28 mouse cellular contexts compared by ENCODE assay signal in the genomic region with DNA sequence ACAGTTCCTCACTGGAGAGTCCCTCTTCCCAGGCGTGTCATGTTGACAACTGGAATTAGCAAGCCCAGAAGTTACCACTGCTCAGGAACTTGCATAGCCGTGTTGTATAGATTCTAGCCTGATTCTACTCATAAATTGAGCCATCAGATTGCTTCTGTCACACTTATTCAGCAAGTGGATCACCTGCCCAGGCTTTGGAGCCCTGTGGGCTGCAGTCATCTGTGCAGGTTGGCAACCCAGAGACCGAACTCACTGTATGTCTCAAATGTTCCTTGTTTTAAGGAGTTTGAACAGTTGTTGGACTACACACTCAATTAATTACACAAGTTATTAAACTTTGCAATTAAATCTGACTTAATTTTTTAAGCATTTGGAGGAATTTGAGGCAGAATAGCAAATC.
DNase-seq lines count a peak whose midpoint lies in the region; ATAC-seq and TF ChIP-seq lines count a peak whose summit lies in the region.
"Had no signal": no experiment of that assay in that cellular context is flagged by ENCODE, and none has a peak within 500 bp of the region (broad histone marks: within the 10 kb centered on the region; RNA-seq: fewer than 3 reads in every experiment).

No protein-coding gene starts in this region.

- no peaks in the 10 kb centered on the region for H3K36me3 ChIP-seq in kidney, adult 2 months (ENCODE audit: control insufficient read depth, insufficient read depth, low read length)
- no peaks in the 10 kb centered on the region for H3K36me3 ChIP-seq in kidney, embryonic 14.5 days (ENCODE audit: control insufficient read depth, insufficient read depth, low read length)
- H3K36me3 ChIP-seq: embryonic facial prominence, embryonic 10.5 days; embryonic facial prominence, embryonic 13.5 days; heart, embryonic 12.5 days; heart, embryonic 15.5 days had no signal

- 68% methylated on average over 3 of the region's 3 CpGs for WGBS in kidney, adult 2 months
- 82% methylated on average over 3 of the region's 3 CpGs for WGBS in kidney, embryonic 14.5 days

- no peak for TF ChIP-seq CTCF in kidney, adult 2 months (conservative IDR thresholded peaks at IDR 0.05; ENCODE audit: insufficient read depth, insufficient read length, low read depth, low read length)

- ATAC-seq in cerebellum, adult (ENCODE audit: insufficient number of reproducible peaks, low FRiP score, low TSS enrichment): no peak
- ATAC-seq in kidney, embryonic 14.5 days (ENCODE audit: low FRiP score, low TSS enrichment): no peak
- ATAC-seq: activated CD4-positive, CD25-positive, alpha-beta regulatory T cell, adult 4 months; forebrain, embryonic 13.5 days; forebrain, postnatal 0 days; hindbrain, postnatal 0 days; inflammation-experienced regulatory T-cells, adult 6 months; intestine, embryonic 16.5 days had no signal

- no peak for TF ChIP-seq POLR2A in kidney, adult 2 months (IDR thresholded peaks at IDR 0.05; ENCODE audit: low read depth, low read length)

- no peaks in the 10 kb centered on the region for H3K9me3 ChIP-seq in kidney, embryonic 14.5 days (ENCODE audit: control insufficient read depth, low read length)
- H3K9me3 ChIP-seq: embryonic facial prominence, embryonic 10.5 days; embryonic facial prominence, embryonic 13.5 days; forebrain, embryonic 13.5 days; heart, embryonic 12.5 days; heart, embryonic 15.5 days had no signal

- H3K27ac ChIP-seq in kidney, adult 2 months (ENCODE audit: insufficient read depth, low read depth, low read length): peak overlapping the region; percentile 87
- no peak overlapping the region for H3K27ac ChIP-seq in kidney, embryonic 14.5 days (ENCODE audit: low read depth, low read length)
- H3K27ac ChIP-seq: embryonic facial prominence, embryonic 10.5 days; embryonic facial prominence, embryonic 13.5 days; forebrain, embryonic 13.5 days; heart, embryonic 15.5 days; hindbrain, embryonic 14.5 days; hindbrain, postnatal 0 days had no signal

- H3K4me2 ChIP-seq in kidney, embryonic 14.5 days (replicated peaks; ENCODE audit: low read depth, low read length): no peak overlapping the region
- H3K4me2 ChIP-seq: embryonic facial prominence, embryonic 13.5 days; forebrain, embryonic 13.5 days; heart, embryonic 12.5 days; heart, embryonic 15.5 days; hindbrain, embryonic 14.5 days had no signal

- no peak overlapping the region for H3K9ac ChIP-seq in kidney, embryonic 14.5 days (ENCODE audit: low read depth, low read length)
- H3K9ac ChIP-seq: embryonic facial prominence, embryonic 13.5 days; forebrain, embryonic 13.5 days; forebrain, postnatal 0 days; heart, embryonic 12.5 days; heart, embryonic 15.5 days; hindbrain, embryonic 14.5 days had no signal

- peak; percentile 24 for DNase-seq in cerebellum, adult 8-10 months
- peak; percentile 36 to 43 for DNase-seq in cerebellum, postnatal 25 days
- no peak for DNase-seq in cerebellum, postnatal 4 days (ENCODE audit: low spot score in 2 of 2)
- DNase-seq in kidney, adult 2 months: no peak
- peak; percentile 53 for DNase-seq in brain, adult 2 months (ENCODE audit: low read depth, low spot score)
- DNase-seq: adrenal gland, adult 8-10 months; adrenal gland, postnatal 25 days; cerebellum, adult 11-12 months; cerebellum, adult 9-11 months; embryo, embryonic 11 days; forebrain, postnatal 0 days; gastrocnemius, adult 2 months; gastrocnemius, postnatal 14 days; heart, postnatal 14 days; heart, postnatal 4 days had no signal

- peaks cover 41% of the 10 kb centered on the region for H3K4me1 ChIP-seq in kidney, adult 2 months (ENCODE audit: control insufficient read depth, insufficient read depth, low read length)
- H3K4me1 ChIP-seq in kidney, embryonic 14.5 days (ENCODE audit: control insufficient read depth, insufficient read depth, low read length): peaks cover 28% of the 10 kb centered on the region

- no peak overlapping the region for H3K4me3 ChIP-seq in kidney, adult 2 months (ENCODE audit: insufficient read depth, low read depth, low read length)
- no peak overlapping the region for H3K4me3 ChIP-seq in kidney, embryonic 14.5 days (ENCODE audit: low read length)
- H3K4me3 ChIP-seq: embryonic facial prominence, embryonic 10.5 days; embryonic facial prominence, embryonic 13.5 days; erythroblast, embryonic 14.5 days; forebrain, embryonic 13.5 days; gastrocnemius, adult 2 months; heart, embryonic 12.5 days; heart, embryonic 15.5 days had no signal

- no peaks in the 10 kb centered on the region for H3K27me3 ChIP-seq in kidney, adult 2 months (replicated peaks; ENCODE audit: control insufficient read depth, insufficient read depth, low read length)
- H3K27me3 ChIP-seq in kidney, embryonic 14.5 days (ENCODE audit: control insufficient read depth, insufficient read depth, low read length): no peaks in the 10 kb centered on the region
- H3K27me3 ChIP-seq: embryonic facial prominence, embryonic 13.5 days; forebrain, embryonic 13.5 days; heart, embryonic 12.5 days; heart, embryonic 15.5 days had no signal

Comparison
In these comparisons a context has a peak if more than half of its experiments do, and no peak if none do; other contexts are left out.
1. DNase-seq: peak in cerebellum, adult 8-10 months (single experiment), cerebellum, postnatal 25 days (2 of 2) and brain, adult 2 months (single experiment); none in cerebellum, postnatal 4 days (0 of 2) and kidney, adult 2 months (single experiment).